Mouse (Mus musculus) kidney, adult 2 months (tissue): ENCODE measurements around the gene Map6.

Source experiments
- CTCF ChIP-seq: fragments of 200-500 bp; conservative IDR thresholded peaks from 2 replicates; pipeline ENCODE4 v1.5.1; 2011; ENCODE audit warnings: low read depth, mild to moderate bottlenecking, control low read depth, low read length, moderate library complexity, mixed read lengths; ENCODE audit not compliant: insufficient read depth, insufficient read length
- POLR2A ChIP-seq: fragments of 200-500 bp; IDR thresholded peaks from one replicate; pipeline ENCODE4 v1.6.1; 2011; ENCODE audit warnings: low read depth, low read length, control low read depth

DNA sequence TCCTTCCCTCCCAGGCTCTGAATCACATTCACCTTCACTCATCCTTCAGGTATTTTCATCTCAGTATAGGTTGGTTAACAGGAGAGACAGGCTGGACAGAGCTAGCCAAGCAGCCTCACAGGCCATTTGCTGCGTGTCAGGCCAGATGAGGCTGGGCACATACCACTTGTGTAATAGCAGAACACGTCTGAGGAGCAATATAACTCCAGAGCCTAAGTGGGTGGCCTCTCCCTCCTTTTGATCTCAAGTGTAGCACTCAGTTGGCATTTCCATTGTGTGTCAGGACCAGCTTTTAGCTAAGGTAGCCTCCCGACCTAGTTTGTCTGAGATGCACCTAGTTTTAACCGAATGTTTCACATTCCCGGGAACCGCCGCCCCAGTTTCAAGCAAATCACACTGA lies 49.0 kb downstream of the Map6 start:
- TF ChIP-seq CTCF (no peak), POLR2A (no peak)
